Mouse (Mus musculus) liver, postnatal 0 days (tissue): ENCODE measurements around the gene Eif3b.
A peak's percentile ranks its signal among the peaks of the same experiment; 100 is the strongest.

Experiments used
- CTCF ChIP-seq: sonication (generic); IDR thresholded peaks from 2 replicates; pipeline ENCODE4 v1.5.1; 2016; ENCODE audit warnings: antibody characterized with exemption, low read depth
- EP300 ChIP-seq: IDR thresholded peaks from 2 replicates; pipeline ENCODE4 v1.6.1; 2016; ENCODE audit warnings: antibody characterized with exemption, low read depth, mild to moderate bottlenecking

DNA sequence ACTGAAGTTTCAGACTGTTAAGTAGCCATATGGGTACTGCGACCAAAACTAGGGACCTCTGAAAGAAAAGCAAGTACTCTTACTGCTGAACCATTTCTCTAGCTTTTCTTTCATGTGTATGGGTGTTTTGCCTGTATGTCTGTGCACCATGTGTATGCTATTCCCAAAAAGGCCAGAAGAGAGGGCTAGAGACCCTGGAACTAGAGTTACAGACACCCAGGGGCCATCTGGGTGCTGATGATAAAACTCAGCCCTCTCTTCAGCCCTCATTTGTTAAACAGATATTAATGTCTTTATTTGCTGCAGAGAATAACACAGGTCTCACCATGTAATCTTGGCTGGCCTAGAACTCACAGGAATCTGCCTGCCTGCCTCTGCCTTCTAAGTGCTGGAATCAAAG is 34.7 kb upstream of the Eif3b start:
- TF ChIP-seq CTCF (peak; percentile 28), EP300 (no peak)
